Mouse (Mus musculus): Measurements from ENCODE around the gene Pde10a.

DNA sequence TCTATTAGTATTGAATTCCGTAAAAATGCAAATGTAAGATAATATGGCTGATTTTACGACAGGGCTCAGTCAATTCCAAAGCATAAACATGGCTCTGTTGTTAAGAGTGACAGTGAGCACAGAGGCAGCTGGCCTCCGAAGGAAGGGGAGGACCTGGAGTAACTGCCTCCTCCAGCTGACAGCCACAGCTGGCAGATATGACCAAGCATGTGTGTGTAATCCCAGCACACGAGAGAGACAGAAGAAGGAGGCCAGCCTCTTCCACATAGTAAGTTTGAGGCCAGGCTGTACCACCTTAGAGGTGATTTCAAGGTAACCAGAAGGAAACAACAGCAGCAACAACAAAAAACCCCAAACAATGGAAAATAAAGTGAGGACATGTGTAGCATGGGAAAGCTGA is 397.9 kb downstream of the Pde10a start:
- TF ChIP-seq ZNF384 (IDR thresholded peaks at IDR 0.05; ENCODE audit: low read depth, low read length) (no peak), CHD2 (IDR thresholded peaks at IDR 0.05; ENCODE audit: low read depth, low read length) (no peak)

Data from ES-E14 (cell line).